Mouse (Mus musculus) kidney, adult 8-10 months (tissue): ENCODE measurements around the gene Mboat2.
A peak's percentile ranks its signal among the peaks of the same experiment; 100 is the strongest.

Experiments used
- DNase-seq, 2 experiments: peaks; one replicate each; pipeline ENCODE4 v3.0.0; 2022

Gene Mboat2

DNA sequence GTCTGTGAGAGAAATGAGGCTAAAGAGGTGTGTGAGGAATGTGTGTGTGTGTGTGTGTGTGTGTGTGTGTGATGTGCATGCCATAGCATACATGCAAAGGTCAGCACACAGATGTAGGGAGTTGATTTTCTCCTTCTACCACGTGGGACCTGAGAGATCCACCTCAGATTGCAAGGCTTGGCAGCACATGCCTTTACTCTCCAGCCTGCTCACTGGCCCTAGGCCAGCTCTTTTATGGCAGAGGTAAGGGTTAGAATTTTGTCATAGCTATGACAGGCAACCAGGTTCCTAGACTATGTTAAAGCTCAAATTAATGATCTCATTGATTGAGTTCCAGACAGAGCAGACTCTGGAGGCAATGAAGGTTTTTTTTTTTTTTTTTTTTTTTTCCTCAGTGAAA lies 33.1 kb downstream of the Mboat2 start:
- DNase-seq, result no peak

DNA sequence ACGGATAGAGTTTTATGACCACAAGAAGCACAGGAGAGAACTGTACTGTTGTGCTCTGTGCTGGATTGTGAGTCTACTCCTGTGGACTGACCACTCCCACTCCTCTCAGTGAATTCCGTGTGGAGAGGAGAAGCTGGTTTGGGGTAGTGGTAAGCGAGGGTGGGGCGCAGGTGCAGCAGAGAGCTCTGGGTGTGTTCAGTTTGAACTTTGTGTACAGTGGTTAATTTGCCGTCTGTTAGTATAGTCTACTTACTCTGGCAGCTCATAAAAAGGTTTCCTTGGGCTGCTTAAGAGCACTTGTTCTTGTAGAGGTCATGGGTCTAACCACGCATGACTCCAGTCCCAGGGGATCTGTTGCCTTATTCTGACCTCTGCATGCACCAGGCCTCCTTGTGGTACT lies 36.0 kb downstream of the Mboat2 start:
- DNase-seq, result no peak

DNA sequence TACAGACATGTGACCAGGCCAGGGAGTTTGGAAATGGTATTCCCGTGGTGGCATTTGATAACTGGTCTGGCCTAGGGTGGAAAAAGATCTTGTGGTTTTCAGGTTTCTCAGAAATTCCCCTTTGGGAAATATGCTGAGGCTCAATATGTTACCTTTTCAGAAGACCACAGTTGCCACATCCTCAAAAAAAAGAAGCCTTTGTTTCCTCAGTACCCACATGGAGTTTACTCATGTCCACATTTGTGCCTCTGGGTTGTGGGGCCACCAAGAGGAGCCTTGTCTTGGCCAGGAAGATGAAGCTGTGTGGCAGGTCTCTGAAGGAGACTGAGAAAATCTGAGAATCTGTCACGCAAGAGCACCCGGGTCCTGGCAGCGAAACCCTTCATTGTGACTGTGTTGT lies 38.0 kb downstream of the Mboat2 start:
- DNase-seq, result no peak

DNA sequence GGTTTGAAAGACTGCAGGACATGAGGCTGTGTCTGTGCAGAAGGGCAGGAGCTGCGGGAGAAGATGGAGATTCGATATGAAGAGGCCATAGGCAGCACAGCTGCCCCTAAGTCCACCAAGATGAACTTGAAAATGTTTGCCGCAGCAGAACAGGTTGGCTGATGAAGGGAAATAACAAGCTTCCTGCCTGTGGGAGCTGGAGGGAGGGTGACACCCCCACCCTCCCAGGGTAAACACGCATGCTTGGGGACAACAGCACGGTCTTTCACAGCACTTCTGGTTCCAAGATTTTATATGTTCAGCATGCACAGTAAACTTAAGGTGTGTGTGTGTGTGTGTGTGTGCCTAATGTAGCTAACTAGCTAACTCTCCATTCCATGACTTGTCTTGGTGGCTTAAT lies 38.6 kb downstream of the Mboat2 start:
- no peak for DNase-seq

DNA sequence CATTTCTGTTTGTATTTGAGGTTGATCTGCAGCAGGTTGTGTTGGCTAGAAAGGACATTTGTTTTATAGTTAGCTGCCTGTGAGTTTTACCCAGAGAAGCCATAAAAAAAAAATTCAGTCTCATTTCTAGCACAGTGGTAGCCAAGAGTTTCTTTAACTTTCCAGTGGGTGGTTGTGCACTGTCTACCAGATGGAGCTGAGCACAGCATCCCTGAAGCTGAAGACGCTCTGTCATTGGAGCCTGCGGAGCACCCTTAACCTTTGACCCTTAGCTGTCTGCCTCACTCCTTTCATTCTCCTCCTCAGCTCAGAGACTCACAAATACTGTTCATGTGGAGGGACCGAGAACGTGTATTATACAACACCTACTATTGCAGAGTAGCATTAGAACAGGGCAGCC lies 40.2 kb downstream of the Mboat2 start:
- DNase-seq, result no peak

DNA sequence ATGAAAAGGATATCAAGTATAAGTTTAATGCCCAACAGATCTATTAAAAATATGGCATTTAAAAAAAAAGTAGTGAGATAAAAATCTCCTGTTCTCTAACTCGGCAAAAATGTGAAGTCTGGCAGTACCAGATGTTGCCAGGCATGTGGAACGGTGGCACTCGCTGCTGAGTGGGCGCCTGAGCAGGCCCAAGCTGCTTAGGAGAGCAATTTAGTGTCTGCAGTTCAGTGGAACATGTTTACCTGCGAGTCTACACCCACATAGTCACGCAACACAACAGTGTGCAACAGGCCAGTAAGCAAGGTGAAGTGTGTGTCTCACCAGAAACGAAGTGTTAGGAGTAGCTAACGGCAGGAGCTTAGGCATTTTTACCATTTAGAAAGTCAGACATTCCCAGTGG lies 41.6 kb downstream of the Mboat2 start:
- DNase-seq, result no peak

DNA sequence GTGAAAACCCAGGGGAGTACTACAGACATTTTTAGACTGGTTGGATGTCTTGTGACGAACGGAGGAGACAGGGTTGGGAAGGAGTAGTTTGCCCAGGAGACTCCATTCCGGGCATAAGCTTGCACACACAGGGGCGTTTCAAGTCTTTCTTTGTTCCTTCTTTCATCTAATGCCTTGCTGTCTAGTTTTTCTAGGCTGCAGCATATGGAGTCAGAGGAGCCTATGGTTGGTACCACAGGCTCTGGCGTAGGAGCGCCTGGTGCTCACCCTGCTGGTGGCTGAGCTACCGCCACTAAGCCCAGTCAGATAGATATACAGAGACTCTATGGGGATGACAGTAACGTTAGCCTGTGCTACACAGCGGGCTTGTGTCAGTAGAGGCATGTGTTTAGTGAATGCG lies 42.0 kb downstream of the Mboat2 start:
- DNase-seq, result no peak

DNA sequence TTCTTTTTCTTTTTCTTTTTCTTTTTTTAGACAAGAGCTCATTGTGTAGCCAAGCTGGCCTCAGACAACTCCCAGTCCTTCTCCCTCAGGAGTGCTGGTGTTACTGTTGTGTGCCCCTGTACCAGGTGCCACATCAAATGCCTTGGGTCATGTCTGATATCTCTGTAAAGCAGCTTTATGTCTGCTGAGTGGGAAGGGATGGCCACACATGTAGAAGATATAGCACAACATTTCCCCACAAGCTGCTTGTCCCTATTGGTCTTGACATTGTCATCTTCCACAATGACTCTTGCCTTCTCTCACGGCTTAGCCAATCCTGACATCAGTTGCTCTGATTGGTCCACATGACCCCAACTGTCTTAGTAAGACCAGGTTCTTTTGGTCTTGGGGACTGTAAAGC lies 45.2 kb downstream of the Mboat2 start:
- DNase-seq, result no peak

DNA sequence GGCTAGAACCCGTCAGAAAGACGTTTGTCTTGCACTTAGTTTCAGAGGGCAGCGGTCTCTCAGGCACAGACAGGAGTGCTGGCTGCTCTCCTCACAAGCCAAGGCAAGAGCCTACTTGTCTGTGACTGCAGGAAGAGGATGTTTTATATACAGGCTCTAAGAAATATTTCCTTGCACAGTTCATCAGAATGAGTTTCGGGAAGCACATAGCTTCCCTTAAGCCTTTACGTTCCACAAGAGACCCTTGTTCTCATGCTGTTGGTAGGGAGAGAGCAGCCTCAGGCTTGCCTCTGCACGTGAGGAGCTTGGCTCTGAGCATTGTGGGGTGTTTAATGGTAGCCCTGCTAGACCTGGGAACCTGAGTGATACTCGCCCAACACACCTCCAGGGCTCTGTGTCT lies 46.6 kb downstream of the Mboat2 start:
- no peak for DNase-seq

DNA sequence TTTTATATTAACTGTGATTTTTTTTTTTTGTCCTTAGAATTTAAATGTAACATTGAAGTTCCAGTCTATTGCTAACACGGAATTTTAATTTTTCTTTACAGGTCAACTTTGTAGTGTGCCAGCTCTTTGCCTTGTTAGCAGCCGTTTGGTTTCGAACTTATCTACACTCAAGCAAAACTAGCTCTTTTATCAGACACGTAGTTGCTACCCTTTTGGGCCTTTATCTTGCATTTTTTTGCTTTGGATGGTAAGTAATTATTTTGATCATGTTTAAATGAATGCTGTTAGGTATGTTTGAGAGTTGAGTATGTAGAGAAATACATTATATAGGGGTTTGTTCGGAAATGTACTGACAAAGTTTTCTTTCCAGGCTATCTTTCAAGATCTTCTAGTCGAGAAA lies 47.4 kb downstream of the Mboat2 start:
- no peak for DNase-seq

DNA sequence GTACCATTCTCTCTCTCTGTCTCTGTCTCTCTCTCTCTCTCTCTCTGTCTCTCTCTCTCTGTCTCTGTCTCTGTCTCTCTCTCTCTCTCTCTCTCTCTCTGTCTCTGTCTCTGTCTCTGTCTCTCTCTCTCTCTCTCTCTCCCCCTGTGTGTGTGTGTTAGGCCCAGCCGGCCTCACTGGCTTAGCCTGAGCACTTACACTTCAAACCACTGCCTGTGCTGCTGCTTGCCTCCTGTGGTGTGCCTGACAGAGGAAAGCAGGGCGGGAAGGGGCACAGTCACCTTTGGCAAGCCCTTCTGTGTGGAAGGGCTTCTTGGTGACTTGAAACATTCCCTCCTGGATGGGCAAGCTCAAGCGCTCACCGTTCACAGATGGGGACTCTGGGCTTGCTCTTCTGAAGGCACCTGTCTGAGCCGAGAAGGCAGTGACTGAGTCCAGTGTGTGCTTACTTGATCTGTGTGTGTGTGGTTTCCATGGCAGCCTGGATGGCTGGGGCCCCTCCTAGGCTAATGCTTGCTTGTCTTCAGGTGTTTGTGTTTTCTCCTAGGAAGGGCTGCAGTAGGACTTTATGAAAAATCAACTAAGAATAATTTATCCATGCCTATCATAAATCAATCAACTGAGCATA lies 48.2 kb downstream of the Mboat2 start:
- no peak for DNase-seq

DNA sequence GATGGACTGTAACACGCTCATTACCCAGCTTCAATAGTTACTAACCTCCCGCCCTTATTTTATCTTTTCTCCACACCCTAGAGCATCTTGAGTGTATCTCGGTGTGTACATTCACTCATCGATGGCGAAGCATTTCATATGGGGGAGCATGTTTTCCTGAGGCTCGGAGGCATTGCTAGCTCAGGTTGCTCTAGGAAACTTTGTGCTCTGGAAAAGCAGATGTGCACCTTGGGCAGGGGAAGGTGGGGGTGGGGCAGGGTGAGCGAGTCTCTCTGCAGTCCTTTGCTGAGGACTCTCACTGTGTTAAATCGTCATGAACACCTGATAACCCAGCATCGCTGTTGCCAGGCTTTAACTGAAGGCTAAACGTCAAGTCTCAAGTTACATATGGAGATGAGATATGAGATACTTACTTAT lies 48.9 kb downstream of the Mboat2 start:
- no peak for DNase-seq

DNA sequence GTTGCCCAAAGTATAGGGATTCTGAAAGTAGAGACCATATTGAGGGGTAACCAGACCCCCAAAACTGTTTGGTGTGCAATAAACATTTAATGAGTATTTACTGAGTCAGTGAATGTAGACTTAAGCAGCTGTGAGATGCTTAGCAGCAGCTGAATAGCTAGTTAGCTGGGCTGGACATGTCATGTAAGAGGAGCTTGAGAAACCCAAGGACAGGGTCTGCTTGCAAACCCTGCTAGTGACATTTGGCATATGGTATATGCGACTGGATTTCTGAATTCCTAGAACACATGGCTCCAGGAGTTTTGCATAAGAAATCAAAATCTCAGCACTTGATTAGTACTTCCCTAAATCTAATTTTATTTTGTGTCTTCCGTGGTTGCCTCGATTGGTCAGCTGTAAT lies 52.6 kb downstream of the Mboat2 start:
- no peak for DNase-seq

DNA sequence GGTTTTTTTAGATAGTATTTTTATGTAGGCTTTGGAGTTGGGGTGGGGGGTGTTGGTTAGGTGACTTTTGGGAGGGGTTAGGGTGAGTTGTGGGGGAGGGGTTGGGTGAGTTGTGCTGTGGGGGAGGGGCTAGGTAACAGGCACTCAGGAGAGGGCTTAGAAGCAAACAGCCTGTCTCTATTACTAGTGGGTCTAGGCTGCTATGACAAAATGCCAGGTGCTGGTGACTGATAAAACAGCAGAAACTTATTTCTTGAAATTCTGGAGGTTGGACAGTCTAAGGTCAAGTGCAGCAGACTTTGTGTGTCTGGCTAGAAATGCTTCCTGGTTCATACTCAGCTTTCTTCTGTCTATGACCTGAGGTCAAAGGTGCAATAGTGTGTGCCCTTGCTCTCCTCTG lies 56.1 kb downstream of the Mboat2 start:
- DNase-seq, result no peak

DNA sequence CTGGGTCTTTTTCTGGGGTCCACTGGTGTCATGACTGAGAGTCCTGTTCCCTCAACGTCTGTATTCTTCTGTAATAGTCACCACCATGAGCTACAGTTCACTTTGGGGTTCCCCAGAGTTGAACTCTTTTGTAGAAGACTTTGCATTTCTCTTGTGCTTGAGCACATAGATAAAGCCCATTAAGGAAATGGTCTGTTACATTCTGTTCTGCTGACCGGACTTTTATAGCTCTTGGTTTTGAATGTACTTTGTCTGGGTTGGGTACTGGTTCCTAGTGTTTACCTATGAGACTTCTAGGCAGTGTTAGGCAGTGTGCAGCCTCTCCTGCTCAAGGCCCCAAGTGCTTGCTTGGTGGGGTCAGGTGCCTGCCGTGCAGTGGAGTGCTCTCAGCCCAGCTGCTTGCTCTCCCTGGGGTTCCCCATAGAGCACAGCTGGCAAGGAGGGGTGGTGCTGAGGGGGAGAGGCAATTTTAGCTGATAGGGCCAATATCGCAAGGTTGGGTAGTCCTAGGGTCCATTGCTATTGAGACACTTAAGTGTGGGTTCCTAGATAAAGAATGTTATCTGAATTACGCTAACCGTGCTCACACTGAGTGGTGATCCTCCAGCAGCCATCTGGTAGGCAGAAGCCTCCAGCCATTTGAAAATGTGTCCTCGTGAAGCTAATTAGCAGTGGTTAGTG lies 58.8 kb downstream of the Mboat2 start:
- peak in 1 of 2 experiments; percentile 29 for DNase-seq

DNA sequence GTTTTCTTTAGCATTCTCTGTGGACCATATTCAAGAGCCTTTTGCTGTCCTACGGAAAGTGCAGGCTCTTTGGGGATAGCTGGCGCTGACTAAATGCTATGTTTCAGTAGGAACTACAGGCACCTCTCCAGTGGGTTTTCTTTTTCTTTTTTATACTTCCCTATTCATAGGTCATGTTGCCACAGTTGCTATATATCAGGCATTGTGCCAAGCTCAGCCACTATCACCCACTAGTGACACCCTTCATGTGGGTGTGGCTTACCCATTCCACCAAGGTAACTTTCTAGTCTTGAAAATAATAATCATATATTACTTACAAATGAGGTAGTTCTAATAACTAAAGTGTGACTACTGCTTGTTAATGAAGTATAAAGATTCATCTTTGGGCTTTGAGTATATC lies 59.5 kb downstream of the Mboat2 start:
- no peak for DNase-seq

DNA sequence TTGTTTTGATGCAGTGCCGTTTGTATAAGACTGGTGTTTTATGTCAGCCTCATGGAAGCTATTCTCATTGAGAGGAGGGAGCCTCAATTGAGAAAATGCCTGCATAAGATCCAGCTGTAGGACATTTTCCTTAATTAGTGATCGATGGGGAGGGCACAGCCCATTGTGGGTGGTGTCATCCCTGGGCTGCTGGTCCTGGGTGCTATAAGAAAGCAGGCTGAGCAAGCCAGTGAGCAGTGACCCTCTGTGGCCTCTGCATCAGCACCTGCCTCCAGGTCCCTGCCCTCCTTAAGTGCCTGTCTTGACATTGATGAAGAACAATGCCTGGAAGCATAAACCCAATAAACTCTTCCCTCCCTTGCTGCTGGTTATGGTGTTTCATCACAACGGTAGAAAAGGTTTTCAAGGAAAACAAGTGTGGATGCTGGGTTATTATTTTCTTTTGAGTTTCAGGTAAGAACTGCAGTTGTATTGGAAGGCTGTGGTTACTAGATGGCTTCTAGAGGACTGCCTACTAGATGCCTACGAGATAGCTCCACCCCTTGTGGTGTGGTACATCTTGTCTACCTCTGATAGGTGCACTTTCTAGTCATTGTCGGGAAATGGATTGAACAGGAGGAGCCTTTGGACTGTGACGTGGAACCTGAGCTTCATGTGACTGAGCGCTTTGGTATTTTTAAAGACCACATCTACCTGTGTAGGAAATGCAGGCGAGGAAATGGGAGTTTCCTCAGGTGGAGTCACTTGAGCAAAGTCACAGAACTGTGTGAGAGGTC lies 60.2 kb downstream of the Mboat2 start:
- no peak for DNase-seq

DNA sequence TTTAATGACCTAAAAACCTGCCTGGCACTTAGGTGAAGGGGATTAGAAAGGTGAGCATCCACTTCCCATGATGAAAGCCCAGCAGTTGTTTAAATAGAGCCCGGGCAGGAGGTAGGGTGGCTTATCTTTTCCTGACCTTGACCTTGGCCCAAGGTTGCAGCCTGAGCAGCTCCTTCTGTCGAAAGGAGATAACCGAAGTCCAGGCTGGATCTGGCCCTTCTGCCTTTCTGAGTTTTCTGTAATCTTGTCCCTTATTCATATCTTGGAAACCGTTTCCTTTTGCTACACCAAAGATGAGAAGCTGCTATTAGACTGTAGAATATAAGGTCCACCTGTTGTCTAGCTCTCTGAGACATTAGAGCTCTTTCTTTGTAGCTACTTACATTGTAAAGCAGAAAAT lies 61.9 kb downstream of the Mboat2 start:
- DNase-seq, result no peak

DNA sequence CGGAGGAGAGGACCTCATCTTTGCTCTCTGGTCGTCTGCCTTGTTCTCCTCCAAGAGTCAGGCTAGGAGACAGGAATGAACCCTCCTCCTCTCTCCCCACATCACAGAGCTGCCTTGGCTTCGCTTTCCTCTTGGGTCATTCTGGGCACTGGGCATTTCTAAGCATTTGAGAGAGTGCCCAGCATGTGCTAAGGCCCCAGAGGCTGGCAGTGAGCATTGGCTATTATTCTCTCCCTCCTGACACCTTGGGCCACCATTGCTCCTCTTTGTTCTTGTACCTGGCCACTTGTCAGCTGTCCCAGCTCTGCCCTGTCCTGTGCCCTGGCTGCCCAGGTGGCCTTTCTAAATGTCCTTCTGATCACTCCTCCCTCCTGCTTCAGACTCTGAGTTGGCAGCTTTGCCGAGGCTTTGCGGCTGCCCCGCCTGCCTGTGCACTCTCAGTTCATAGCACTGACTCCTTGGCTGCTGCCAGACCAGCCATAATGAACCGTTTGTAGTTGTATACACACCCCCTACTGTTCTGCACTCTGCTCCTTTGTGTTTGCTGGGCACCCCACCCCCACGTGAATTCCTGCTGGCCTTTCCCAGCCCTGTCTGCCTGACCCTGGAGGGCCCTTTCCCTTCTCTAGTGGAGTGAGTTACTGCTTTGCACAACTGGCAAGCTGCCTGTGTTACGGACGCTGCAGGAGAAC lies 63.2 kb downstream of the Mboat2 start:
- peak; percentile 58 to 77 for DNase-seq

DNA sequence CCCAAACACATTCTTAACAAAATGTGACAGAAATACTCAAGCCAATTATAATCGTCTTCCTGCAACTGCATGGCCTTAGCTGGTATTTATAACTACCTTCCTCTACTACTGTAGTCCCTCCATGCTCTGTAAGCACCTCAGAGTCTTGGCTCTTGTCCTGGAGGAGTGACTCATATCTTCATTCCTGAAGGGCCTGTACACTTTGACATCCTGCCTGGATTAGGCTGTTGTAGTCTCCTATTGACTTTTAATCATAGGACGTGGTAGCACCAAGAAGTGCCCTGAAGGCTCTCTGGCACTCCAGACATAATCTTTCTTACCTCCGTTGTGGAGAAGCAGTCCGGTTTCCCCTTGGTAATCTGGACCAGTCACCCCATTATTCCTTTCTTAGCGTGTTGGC lies 64.7 kb downstream of the Mboat2 start:
- DNase-seq, result no peak

DNA sequence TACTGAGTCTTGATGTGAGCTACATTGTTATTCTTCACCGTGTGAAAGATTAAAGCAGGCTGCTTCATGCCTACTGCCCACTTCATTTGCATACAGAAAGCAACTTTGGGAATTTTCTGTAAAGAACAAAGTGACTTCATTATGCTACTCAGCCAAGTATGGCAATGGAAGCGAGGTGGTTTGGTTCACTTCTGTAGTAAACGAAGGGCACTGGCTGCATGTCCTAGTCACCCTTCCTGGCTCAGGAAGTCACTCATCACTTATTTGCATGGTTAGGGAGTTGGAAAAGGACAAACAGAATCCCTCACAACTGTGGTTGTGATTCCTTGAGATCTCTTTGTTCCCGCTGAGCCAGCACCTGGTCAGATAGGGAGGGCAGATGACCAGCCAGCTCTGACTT lies 66.7 kb downstream of the Mboat2 start:
- no peak for DNase-seq

DNA sequence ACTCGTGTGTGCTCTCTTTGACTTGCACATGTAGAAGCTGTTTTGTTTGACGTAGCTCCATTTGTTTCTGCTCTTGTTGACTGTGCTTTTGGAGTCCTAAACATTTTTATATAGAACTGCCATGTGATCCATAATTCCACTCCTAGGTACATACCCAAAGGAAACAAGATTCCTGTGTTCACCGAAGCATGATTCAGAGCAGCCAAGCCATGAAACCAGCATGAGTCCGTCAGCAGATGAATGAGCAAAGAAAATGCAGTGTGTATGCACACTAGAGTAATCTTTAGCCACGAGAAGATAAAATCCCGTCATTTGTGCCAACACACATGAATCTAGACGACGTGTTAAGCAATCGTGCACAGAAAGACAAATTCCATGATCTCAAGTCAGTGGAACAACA lies 67.5 kb downstream of the Mboat2 start:
- DNase-seq, result peak; percentile 17 to 63

DNA sequence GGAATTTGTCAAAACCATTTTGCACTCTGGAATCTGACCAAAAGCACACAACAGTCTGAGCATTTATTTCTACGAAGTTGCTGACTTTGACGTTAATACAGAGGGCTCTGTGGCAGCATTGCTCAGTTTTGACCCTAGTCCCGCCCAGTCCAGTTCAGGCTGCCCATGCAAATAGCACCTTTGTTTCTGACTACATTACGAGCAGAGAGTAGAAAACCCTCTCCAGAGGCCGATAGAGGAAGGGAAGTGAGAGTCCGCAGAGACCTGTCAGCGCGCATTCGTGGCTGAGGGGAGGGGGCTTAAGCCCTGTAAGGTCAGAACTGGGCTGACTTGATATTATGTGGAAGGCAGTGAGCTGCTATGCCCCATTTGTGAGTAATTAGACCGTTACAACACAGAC lies 69.0 kb downstream of the Mboat2 start:
- DNase-seq, result peak; percentile 52 to 60

DNA sequence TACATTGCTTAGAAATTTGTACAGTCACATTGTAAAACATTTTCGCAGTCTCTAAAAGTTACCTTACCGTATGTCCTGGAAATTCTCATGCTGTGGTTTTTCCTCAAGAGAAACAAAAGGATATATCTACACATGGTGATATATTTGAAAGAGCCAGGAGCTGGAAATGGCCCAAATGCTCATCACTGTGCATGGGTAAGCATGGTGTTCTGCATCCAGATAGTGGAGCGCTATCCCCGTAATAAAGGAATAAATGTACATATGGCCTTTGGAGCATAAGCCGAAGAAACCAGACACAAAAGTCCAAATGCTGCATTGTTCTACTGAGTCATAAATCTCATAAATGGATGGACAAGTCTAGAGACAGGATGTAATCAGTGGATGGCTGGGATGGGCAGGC lies 72.1 kb downstream of the Mboat2 start:
- DNase-seq, result no peak
